Mouse (Mus musculus) liver, adult 2 months (tissue): Measurements from ENCODE around the gene Tfdp1.

Source experiments
- CTCF ChIP-seq: fragments of 200-500 bp; IDR thresholded peaks from 2 replicates; pipeline ENCODE4 v1.5.1; 2011; ENCODE audit warnings: low read depth, low read length, control low read depth
- POLR2A ChIP-seq: fragments of 200-500 bp; IDR thresholded peaks from 2 replicates; pipeline ENCODE4 v1.6.1; 2011; ENCODE audit warnings: low read length, control low read depth; ENCODE audit not compliant: insufficient read depth; ENCODE audit errors: extremely low read depth

GRCm38 (mm10) chr8:13373151-13373662 lies 34.7 kb downstream of the Tfdp1 start:
- no peak for TF ChIP-seq CTCF
- no peak for TF ChIP-seq POLR2A
